Mouse (Mus musculus) B cell, adult 2 months (primary cell): ENCODE results near the gene Pgpep1.
A peak's percentile ranks its signal among the peaks of the same experiment; 100 is the strongest.

Source experiments
- DNase-seq, 2 experiments: peaks; one replicate each; pipeline ENCODE4 v3.0.0; 2022

Gene Pgpep1

DNA sequence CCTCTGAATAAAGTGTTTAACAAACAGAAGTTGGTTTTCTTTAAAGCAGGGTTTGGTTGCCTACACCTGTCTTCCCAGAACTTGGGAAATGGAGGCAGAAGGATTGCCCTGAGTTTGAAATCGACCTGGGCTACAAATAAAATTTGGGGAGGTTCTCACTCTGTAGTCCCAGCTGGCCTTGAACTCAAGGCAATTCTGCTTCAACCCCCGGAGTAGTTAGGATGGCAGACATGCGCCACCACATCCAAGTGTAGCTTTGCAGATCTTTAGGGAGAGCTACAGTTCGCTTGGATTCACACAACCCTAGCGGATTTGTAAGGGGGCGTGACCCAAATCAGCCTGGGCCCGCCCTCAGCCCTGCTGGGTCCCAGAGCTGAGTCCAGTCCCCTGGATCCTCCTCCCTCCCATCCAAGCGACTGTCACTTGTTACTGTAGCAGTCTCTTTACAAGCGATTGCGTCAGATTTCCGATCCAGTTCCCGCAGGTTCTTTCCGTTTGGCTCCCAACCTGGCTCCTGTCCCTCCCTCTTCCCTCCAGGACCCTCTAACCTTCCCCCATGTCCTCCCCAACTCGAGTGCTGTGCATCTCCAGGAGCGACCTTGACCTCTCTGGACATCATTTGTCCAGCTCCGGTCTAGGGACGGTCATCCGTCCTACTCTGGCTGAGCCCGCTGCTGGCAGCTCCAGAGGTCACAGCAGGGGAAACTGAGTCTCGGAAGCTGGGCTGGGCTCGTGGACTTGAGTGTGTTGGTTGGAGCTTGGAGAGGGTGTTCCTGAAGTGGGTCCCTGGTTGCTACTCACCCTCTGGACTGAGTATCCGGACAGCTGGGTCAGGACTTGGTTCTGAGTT is 29.4 kb downstream of the Pgpep1 start:
- peak in 1 of 2 experiments; percentile 32 for DNase-seq

DNA sequence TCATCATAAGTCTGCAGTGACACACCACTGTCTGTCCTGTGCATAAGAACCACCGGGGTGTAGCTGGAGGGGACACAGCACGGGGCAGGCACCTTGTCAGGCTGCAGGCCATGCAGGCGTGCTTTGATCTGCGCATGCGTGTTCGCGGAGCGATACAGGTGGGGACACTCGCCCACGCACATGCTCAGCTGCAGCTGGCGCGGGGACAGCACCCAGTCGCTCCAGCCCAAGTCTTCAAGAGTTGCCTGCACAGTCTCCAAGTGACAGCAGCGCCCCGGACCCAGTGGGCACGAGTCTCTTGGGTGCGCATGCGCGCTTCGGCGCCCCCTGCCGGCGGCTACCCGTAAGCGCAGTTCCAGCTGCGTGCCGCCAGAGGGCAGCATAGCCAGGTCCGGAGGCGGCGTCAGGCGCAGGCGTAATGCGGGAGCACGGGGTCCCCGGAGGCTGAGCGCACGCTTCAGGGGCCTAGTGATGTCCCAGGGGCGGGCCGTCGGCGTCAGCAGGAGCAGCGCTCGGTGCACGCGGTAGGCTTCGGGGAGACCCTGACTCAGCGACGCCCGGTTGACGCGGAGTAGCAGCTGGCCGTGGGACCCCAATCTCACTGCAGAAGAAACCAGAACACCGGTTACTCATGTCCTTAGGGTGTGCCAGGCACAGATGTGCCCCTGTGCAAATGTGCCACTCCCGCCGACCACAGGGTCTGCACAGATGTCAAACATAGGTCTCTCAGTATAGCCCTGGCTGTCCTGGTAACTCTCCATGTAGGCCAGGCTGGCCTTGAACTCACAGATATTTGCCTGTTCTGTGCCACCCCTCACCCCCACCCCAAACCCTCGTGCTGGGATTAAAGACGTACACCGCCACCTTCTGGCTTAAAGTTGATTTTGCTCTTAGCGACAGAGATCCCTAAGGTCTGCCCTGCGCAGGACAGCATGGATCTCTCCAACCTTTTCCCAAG is 30.3 kb downstream of the Pgpep1 start:
- DNase-seq = peak; percentile 96 to 97

DNA sequence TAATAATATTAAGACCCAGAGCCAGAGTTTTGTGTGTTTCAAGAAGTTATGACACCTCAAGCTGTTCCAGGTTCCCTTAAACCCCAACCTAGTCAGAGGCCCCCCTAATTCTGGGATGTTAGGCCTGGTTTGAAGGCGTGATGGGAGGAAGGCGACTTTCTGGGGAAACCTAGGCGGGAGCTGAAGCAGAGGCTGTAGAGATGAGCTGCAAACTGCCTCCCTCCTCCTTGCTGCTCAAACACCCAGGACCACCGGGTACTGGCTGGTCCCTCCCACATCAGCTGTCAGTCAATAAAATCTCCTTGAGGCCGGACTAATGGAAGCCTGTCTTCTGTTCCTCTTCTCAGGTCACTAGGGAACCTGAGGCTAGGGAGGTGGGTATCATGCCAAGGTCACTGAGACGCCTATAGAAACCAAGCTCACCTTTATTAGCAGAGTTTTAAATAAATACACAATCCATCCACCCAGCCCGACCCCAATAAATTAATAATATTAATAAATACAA is 31.1 kb downstream of the Pgpep1 start:
- no peak for DNase-seq

DNA sequence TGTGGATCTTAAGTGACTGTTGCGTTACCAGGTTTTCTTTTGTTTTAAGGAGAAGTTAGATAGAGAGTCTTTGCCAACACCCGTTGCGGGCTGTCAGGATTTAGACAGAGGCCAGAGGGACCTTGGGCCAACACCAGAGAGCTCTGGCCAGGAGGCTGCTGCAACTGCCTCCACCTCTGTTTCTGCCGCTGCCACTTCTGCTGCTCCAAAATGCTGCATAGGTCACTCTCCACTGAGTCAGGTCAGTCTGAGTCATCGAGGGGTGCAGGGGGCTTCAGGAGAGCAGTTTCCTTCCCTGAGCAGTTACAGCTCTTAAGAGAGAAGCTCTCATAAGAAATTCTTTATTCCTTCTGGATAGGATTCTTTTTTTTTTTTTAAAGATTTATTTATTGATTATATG is 33.1 kb downstream of the Pgpep1 start:
- no peak for DNase-seq

DNA sequence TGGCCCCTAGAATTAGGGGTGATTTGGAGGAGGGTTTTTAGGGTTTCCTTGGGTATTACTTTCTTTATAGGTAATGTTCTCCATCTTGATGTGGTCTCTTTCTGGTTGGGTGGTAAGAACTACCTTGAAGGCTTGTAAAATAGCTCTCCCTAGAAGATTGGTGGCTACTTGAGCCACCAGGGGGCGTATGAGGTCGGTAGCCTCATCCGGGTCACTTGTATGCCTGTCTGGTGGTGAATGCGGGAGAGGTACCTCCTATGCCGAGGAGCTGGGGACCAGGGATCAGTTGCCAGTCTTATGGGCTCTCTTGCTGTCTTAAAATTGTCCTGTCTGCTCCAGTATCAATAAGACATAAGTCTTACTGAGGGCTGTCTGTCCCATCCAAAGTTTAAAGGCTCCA is 35.1 kb downstream of the Pgpep1 start:
- peak; percentile 73 to 74 for DNase-seq

DNA sequence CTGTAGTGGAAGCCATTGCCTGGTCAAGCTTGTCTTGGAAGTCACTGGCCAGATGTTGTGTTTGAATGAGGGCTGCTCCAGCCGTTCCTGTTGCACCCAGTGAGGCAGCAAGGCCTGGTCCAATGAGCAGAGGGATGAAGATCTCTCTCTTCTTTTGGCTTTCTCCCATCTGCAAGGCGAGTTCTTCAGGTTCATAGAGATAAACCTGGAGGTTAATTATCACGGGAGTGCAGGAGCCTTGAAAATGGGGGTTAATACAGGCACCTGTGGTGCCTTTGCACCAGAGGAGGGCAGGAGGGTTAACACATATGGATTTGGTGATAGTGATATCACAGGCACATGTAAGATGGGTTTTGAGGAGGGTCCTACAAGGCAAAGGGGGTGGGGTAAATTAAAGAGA is 38.0 kb downstream of the Pgpep1 start:
- DNase-seq = no peak

DNA sequence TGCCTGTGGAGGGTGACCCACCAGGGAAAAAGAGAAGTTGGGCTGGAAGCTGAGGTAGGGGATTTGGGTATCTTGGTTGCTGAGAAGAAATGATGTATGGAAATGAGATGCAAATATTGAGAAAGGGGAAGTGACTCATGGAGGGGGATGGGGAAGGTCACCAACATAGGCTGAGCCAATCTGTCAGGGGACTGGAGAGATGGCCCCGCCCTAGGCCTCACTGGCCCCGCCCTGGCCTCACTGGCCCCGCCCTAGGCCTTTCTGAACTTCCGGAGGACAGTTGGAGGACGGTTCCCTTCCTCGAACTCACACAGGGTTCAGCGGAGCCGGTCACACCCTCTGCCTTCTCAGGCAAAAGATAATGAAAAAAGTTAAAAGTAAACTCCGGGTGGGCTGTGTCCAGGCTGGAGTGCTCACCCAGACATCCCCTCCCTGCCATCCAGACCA is 41.3 kb downstream of the Pgpep1 start:
- peak; percentile 95 to 97 for DNase-seq

DNA sequence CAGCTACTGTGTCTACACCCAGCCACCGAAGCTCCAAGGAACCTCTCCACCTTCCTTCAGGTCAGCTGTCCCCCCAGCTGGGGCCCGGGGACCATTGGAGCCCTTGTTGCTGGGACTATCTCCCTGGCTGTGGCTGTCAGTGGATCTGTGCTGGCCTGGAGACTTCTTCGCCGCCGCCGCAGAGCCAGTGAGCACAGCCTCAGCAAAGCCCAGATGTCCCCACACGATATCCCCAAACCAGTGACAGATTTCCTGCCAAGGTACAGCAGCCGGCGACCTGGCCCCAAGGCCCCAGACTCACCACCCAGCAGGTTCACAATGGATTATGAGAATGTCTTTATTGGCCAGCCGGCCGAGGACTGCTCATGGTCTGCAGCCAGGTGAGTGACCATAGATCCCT is 42.2 kb downstream of the Pgpep1 start:
- no peak for DNase-seq

DNA sequence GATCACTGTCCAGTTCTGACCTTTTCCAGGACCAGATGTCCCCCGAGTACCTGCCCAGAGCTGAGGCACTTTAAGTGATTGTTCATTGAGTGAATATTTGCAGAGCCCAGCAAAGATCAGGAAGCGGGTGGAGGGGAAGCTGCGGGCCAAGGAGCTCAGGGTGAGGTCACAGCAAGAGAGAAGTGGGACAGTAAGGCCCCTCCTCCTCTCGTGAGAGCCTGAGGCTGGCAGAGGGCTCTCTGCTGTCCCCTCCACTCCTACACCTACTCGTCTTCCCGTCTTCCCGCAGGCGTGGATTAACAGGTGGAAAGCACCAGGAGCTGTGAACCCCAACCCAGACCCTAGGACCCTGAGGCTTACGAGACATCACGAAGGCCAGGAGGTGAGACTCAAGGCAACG is 43.5 kb downstream of the Pgpep1 start:
- DNase-seq = peak in 1 of 2 experiments; percentile 45

DNA sequence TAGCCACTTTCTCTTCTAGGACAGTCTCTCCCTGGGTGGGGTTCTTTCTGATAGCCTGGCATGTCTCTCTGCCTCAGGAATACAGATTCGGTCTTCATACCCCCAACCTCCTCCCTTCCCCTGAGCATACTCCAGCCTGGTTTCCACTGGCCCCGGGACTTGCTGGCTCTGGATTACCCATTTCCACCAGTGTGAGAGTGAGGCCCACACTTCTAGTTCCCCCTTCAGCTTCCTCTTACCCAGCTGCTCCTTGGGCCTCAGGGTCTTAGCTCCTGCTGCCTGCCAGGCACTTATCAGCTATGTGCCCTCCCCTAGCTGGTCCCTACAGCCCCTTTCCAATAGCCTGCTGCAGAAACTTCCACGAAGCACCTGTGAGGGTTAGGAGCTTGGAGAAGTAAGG is 44.3 kb downstream of the Pgpep1 start, which contains the start of gene Lrrc25:
Lrrc25 (plus strand) TSS at position 262 of the 400 bp plus-strand sequence.
- no peak for DNase-seq

DNA sequence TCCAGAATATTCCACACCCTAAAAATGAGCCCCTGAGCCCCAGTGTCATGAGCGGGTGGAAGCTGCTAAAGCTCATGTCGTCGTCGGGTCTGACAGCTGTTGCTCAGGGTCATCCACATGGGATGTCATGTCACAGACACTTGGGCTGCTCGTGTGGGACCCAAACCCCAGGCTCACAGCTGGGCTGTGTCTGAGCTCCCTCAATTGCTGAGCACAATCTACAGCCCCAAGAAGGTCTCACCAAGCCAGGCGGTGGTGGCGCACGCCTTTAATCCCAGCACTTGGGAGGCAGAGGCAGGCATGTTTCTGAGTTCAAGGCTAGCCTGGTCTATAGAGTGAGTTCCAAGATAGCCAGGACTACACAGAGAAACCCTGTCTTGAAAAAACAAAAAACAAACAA is 44.9 kb downstream of the Pgpep1 start:
- DNase-seq = no peak

DNA sequence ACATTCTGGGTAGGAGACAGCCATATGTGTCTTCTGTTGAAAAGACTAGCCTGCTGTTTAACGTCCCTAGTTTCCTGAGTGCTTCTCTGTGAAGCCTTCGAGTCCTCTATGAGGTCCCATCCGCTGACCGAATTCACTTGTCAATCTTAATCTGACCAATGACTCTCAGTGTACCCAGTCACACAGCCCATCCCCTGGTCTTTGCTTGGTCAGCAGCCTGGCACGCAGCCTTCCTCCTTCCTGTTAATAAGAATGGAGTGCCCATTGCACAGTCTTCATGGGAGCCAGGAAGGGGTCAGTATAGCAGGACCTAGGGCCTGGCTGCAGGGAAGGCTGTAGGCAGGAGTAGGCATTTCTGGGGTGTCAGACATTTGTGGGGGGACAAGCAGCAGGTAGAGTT is 45.7 kb downstream of the Pgpep1 start:
- DNase-seq = no peak

DNA sequence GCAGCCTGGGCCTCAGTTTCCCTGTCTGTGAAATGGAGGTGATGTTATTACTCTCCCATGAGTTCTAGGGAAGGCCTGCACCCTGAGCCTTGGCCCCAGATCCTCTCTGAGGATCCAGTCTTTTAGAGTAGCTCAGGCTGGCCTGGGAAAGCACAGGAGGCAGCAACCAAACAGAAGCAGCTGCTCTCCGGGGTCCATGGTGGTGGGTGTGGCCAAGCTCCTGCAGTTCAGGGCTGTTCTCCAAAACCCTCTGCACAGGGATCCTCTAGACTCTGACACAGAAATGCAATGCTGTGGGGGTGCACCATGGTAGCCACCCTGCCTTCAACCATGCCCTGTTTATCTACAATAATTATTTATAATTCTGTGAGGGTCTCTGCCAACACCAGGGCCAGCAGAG is 46.4 kb downstream of the Pgpep1 start:
- DNase-seq = no peak

DNA sequence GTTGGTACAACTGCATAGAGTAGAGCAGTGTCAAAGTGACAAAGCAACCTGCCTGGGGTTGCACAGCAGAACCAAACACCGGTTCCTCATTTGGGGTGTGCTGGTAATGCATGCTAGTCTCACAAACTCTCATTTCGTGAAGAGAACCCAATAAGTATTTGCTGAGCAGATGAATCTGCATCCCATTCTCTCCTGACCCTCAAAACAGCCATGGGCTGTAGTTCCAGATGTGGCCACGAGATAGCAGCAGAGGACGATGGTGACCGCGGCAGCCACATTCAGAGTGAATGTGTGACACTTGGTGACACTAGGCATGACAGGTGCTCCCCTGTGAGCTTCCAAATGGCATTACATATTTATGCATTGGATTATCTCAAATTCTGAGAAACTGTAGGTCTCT is 48.3 kb downstream of the Pgpep1 start:
- peak; percentile 94 for DNase-seq

DNA sequence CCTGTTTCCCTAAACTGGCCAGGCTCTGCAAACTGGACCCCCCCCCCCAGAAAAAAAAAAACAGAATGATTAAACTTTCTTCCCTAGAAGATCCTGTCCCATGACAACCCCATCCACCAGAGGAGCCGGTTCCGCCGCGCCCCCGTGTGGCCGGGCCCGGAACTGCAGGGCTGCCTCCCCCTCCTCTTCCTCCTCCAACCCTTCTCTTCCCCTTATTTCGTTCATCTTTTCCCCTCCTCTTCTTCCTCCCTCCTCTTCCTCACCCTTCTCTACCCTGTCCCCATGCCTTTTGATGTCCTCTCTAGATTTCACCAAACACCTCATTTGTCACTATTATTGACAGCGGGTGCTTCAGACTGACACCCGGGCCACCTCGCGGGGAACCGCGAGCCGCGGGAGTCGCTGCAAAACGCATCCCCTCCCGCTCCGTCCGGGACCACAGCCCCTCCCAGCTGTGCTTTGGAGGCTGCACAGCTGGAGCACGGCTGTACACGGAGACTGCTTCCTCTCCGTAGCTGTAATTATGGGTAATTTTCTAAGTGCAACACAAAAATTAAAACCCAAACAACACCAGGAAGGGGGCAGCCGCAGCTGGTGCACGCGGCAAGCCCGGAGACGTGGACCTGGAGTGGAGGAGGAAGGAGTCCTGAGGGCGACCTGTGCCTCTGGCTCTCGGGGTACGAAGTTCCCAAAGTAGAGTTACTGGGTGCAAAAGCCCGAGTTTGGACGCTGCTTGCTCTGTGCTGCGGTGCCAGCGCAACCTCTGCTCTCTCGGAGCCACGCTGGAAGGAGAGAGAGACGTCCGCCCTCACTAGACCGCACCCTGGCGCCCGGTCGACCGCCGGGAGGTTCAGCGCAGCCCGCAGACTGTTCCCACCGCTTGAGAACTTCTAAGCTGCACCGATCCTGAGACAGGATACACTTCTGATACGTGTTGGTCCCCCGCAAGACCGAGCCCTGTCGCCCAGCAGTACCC is 49.1 kb downstream of the Pgpep1 start:
- peak; percentile 92 to 94 for DNase-seq

DNA sequence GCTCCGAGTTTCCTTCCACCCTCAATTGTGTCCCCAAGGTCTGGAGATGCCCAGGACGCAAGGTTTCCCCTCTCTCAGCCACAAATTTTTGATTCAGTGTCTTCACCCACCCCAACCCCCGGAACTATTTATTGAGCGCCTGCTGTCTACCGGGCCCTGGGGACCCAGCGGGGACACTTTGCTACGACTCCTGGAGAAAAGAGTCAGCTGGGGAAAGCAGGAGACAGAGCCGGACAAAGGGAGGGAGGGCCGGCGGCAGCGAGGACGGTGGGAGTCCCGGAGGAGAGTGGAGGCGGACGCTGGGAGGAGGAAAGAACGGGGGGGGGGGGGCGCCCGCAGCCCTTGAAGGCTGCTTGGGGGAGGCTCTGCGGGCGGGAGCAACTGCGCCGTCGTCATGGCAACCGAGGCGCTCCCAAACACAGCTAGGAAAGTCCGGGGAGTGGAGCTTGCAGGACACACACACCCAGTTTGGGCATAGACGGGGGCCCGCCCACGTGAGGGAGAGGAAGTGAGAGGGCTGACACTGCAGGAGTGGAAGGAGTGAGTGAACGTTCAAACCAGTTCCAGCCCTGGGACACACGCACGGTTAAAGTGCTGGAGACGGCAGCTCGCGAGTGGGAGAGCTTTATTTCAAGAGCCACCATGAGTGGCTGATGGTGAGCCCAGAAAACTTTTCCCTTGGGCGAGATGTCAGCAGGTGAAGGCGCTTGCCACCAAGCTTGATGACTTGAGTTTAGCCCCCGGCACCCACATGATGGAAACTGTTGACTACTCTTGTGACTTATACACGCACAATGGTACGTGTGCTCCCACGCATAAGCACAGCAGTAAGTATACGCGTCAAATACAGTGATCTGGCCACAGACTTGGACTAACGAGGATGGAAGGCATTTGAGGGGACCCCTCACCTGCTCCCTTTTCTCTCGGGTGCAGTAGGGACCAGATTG is 50.1 kb downstream of the Pgpep1 start:
- peak; percentile 90 to 93 for DNase-seq

DNA sequence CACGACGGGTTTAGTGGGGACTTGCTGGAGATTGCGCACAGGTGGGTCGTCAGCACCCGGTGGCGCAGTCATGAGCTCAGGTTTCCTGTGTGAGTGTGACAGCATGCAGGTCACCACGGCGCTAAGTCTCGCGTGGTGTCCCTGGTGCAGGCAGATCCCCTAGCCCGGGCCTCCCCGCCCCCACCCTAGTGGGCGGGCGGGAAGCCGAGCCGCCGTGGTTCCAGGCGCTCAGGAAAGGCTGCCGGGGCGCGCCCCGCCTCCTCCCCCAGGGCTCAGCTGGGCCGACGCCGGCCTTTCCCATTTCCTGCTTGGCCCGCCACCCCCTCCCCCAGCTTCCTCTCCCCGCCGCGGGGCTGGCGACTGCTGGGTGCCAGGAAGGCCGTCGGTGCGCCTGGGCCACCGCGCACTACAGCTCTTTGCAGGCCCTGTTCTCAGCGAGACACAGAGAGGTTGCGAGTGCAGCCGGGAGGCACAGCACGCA is 50.8 kb downstream of the Pgpep1 start:
- DNase-seq = peak; percentile 88 to 89

DNA sequence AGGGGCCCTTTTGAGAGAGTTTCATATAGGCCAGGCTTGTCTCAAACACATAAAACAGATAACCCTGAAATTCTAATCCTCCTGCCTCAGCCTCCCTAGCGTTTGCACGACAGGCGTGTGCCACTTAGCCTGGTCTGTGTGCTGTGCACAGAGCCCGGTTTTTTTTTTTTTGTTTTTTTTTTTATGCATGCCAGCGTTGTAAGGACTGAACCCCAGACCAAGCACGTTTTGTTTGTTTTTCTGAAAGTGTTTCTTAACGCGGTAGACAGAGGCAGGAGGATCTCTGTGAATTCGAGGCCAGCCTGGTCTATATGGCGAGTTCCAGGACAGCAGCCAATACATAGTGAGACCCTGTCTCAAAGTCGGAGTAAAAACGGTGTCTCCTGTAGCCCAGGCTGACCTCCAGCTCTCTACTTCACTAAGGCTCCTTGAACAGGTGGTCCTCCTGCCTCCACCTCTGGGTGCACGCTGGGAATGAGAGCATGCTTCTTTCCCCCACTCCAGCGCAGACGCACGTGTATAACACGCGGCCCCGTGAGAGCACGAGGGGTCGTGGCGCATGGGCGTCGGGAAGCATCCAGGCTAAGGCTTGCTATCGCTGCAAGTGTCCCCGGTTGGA is 51.3 kb downstream of the Pgpep1 start, which contains the start of gene Ssbp4:
Ssbp4 (minus strand) TSS at position 124 of the 619 bp plus-strand sequence.
- no peak for DNase-seq

DNA sequence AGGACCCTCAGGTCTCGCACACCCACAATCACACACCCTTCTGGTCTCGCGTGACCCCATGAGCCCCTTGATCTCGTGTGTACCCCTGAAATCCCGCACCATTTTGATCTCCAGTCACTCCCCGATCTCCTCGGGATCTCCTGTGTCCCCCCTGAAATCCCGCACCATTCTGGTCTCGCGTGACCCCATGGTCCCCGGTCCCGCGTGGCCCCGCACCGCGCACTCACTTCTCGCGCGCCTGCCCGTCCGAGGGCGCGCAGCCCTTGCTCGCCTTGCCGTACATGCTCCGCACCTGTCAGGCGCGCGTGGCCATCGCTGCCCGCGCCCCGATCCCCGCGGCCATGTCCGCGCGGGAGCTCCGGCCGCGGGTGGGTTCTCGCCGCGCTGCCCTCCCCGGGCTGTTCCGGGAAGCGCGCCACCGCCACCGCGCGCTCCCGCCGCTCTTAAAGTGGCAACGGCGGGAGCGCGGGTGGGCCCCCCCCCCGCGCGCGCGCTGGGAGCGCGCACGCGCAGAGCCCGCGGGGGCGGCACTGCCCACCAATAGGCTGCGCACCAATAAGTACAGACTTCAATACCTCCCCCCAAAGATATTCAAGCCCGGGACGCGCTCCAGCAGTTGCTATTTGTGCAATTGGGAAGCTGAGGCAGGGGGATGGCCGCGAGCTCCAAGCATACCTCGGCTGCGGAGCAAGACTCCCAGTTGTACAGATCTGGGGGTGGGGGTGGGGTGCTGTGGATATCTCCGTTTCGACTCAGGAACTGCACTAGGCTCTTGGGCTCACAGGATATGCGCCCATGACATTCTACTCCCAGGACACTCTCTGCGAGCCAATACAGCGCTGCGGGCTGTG is 52.1 kb downstream of the Pgpep1 start:
- peak; percentile 47 to 55 for DNase-seq
